Mouse (Mus musculus) embryonic fibroblast, embryonic 13.5 days (primary cell): Measurements from ENCODE around the gene Sucnr1. TPM values are rescaled to one million over a fixed set of nuclear protein-coding genes. Genes with fewer than 3 reads are reported as not detected.

Experiments
- H3K27ac ChIP-seq: 2 replicates; pipeline ENCODE4 v1.5.1; 2012; ENCODE audit warnings: low read length, control low read depth, inconsistent platforms; ENCODE audit not compliant: insufficient read depth
- H3K4me1 ChIP-seq: 2 replicates; pipeline ENCODE4 v1.6.1; 2011; ENCODE audit warnings: low read length; ENCODE audit not compliant: control insufficient read depth, insufficient read depth
- H3K4me3 ChIP-seq: 2 replicates; pipeline ENCODE4 v1.5.1; 2011; ENCODE audit warnings: mild to moderate bottlenecking, control low read depth, low read length; ENCODE audit not compliant: insufficient read depth
- CTCF ChIP-seq: IDR thresholded peaks from 2 replicates; pipeline ENCODE4 v1.5.1; 2011; ENCODE audit warnings: mild to moderate bottlenecking, control low read depth, low read length, moderate library complexity, borderline replicate concordance; ENCODE audit not compliant: insufficient read depth
- POLR2A ChIP-seq: IDR thresholded peaks from 2 replicates; pipeline ENCODE4 v1.6.1; 2011; ENCODE audit warnings: low read depth, mild to moderate bottlenecking, control low read depth, low read length, moderate library complexity
- polyA plus RNA-seq: library from polyadenylated mRNA; stranded (reverse); fragments of >200 nt; gene quantifications from 2 replicates; pipeline ENCODE4 v1.2.4, GENCODE M21; 2011; ENCODE audit warnings: low read depth; ENCODE audit not compliant: missing spikeins, insufficient read length

Gene Sucnr1
- polyA plus RNA-seq, 1 experiment: not detected

DNA sequence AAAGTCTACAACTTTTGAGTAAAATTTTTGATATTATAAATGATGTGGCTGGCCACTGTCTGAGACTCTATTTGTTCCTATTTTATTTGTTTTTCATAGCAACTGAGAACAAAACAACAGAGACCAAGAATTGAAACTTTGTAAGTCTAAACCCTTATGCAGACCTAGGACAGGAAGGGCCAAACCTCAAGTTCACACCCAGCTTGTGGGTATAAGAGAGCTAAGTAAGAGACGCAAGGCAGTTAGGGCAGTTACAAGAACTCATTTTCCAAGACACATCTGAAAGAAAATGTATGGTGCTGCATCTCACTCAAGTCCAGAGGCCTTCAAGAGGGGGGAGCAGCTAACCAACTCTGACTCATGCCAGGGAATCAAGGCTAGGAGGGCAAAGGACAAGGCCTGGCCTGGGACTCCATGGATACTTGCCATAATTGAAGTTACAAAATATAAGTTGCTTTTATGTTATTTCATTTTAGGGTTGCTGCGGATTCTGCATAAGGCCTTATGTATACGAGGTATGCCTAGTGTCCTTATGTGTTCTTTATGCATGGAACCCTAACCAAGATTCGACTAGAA lies 29.6 kb downstream of the Sucnr1 start:
- TF ChIP-seq POLR2A: no peak
- TF ChIP-seq CTCF: no peak
- H3K4me3 ChIP-seq: no peak overlapping the region
- no peaks in the 10 kb centered on the region; the same call in 1 of the 2 replicates for H3K4me1 ChIP-seq
- H3K27ac ChIP-seq: no peak overlapping the region

DNA sequence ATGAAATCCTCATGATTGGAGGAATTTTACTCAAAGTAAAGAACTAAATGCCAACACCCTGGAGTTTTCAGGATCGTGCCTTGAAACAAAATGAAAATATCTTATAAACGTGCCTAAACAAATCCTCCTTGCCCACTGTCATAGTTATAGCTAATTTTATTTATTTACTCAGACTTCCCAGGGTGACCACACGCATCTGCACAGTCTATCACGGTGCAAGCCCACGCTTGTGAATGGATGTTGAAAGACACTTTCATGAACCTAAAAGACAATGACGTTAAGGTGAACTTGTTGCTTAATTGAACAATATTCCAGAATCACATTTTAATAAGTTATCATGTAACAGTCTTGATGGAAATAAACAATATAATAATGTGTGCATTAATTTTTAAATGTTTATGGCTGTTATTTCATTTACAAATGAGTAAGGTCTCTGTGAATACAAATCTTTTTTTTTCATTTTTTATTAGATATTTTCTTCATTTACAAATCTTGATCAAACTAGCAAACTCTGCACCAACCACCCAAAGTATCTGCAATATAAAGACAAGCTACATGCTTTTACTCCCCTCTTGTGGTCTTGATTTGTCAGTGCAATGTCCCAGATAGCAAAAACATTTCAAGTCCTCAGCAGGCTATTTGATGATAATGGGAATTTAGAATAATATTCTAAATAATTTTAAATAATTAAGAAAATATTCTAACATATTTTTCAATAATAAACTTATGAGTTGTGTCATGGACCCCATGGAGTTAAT lies 30.4 kb downstream of the Sucnr1 start:
- H3K27ac ChIP-seq: no peak overlapping the region
- no peaks in the 10 kb centered on the region; the same call in 1 of the 2 replicates for H3K4me1 ChIP-seq
- H3K4me3 ChIP-seq: no peak overlapping the region
- TF ChIP-seq POLR2A (no peak), CTCF (no peak)

DNA sequence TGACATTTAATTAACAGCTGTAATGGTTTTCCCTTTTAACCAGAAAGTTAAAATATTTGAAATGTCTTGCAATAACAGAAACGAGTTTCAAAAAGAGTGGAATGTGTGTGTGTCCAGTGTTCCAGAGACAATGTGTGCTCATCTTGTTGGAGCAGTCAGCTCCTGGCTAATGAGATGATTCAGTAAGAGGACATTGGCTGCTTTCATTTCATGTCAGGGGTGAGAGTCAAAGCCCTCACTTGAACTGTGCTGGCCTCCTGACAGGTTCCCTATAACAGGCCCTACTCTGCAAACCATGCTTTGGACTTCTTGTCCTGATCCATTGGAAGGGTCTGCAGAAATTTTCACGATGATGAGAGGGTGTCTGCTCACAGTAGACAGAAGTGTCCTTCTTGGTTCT lies 32.9 kb downstream of the Sucnr1 start:
- TF ChIP-seq POLR2A (no peak), CTCF (no peak)
- Histone ChIP-seq H3K4me1 (no peaks in the 10 kb centered on the region; the same call in 1 of the 2 replicates), H3K27ac (no peak overlapping the region), H3K4me3 (no peak overlapping the region)

DNA sequence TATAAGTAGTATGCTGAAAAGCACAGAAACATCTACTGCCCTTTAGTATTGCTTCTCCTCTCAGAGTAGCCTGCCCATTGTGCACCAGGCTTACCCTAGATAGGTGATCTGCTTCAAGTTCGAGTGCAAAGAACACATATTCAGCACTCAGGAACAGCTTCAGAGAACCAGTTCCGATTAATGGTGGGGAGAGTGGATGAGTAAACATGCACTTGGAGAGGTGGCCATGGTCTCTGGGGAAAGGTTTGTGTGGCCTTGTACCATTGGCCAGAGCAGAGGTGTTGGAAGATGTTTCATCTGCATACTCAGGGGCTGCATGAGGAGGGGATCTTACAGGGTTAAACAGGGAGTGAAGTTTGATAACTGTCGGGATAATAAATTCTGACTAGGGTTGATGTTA lies 39.8 kb downstream of the Sucnr1 start:
- peaks cover 5% of the 10 kb centered on the region for H3K4me1 ChIP-seq
- H3K4me3 ChIP-seq: no peak overlapping the region
- TF ChIP-seq POLR2A: no peak
- no peak overlapping the region for H3K27ac ChIP-seq

DNA sequence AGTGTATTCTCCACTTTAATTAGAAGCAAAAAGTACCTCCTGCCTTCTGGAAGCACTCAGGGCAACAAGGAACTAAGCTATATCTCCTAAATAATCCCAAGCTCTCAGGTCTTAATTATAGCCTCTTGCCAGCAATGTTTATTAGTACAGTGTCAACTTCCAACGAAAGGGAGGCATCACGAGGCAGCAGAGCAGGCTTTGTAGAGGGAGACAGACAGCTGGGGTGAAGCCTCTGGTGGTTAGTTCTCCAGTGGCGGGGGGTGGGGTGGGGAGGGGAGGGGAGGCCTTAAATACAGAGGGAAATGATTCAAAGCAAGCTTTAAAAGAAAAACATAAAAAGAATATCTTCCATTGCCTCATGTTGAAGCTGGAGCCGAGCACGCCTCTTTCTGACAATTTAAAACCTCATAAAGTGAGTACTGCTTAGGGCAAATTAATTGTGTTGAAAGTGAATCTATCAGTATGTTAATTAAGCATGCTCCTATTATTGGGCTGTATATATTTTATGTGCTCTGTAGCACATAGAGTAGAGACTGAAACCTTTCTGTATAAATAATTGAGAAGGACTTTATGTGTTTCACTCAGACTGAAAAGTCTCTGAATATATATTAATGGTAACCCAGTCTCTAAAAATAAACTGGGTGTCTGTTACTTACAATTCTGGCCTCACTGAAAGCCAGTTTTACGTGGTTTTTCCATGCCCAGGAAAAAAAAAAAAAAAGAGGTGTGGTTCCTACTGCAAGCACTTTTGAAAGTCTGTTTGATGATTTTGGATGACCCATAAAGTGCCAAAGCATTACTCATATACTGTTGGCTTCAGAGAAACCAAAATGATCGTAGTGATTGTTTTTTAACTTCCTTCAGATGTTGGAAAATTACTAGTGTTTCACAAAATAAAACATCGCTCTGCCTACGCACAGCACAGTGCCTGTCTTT lies 42.5 kb downstream of the Sucnr1 start:
- no peak for TF ChIP-seq CTCF
- no peak for TF ChIP-seq POLR2A
- Histone ChIP-seq H3K4me3 (no peak overlapping the region), H3K4me1 (peaks cover 12% of the 10 kb centered on the region), H3K27ac (peak overlapping the region; percentile 86)

DNA sequence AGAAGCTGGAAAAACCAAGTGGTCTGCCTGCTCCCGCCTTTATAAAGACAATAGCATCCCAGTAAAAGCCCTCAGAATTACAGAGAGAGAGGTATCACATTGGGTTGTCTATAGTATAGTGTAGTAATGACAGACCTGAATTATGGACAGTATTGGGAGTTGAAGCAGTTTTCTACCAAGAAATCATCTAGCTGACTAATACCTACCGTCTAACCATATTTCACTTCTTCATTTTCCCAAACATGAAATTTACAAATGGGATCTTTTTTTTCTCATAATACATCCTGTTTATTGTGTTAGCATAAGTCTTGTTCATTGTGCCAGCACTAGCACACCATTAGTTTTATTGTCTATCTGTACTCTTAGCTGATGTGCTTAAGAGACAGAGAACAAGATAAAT lies 44.9 kb downstream of the Sucnr1 start:
- no peak overlapping the region for H3K4me3 ChIP-seq
- H3K4me1 ChIP-seq: peaks cover 20% of the 10 kb centered on the region
- H3K27ac ChIP-seq: no peak overlapping the region
- TF ChIP-seq POLR2A (no peak), CTCF (no peak)

DNA sequence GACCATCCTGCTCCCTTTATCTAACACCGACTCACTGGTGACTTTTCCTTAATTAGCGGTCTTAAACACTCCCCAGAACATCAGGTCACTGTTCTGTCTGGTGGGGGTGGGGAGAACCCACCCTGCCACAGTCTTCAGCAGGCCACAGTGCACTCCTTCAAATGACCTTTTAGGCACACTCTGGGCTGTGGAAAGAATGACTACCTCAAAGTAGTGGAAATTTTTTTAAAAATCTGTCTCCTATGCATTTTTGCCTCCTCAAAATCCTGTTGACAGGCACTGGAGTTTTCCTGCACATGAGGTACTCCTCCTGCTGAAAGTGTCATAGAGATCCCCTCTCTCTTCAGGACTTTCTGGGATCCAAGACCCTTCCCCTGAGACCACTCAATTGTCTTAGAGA lies 46.6 kb downstream of the Sucnr1 start:
- H3K4me3 ChIP-seq: no peak overlapping the region
- TF ChIP-seq POLR2A (no peak), CTCF (no peak)

DNA sequence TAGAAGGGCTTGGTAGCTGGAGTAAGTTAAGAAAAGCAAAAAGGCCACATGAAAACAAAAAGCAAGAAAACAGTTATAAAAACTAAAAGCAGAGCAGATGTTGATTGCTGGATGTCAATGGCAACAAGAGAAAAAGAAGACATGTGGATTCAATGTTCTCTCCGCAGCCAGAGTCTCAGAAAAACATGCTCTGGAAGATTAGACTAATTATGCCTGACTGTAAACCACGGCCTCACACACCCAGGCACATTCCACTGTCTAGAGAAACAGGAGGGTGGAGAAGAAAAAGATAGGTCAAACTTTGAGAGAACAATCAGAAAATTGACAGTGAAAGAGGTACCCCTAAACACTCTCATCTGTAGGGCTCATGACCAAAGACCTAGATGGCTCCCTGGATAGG lies 54.1 kb downstream of the Sucnr1 start:
- H3K4me1 ChIP-seq: peaks cover 3% of the 10 kb centered on the region
- TF ChIP-seq CTCF (no peak), POLR2A (no peak)
- H3K27ac ChIP-seq: peak overlapping the region; percentile 49; the same call in 1 of the 2 replicates
- no peak overlapping the region for H3K4me3 ChIP-seq

More for the DNA sequence above, 46.6 kb downstream of the Sucnr1 start:
- Histone ChIP-seq H3K27ac (no peak overlapping the region), H3K4me1 (peaks cover 20% of the 10 kb centered on the region)

Other genes starting within 250 kb of the Sucnr1 start
- not detected in 2 replicates for gene Gm8298, start 220.8 kb upstream of the Sucnr1 start, polyA plus RNA-seq
- not detected in 2 replicates for gene C130079G13Rik, start 156.7 kb upstream of the Sucnr1 start, polyA plus RNA-seq
- not detected in 2 replicates for gene Aadacl2, start 75.1 kb upstream of the Sucnr1 start, polyA plus RNA-seq
- gene Aadac, start 56.2 kb upstream of the Sucnr1 start, polyA plus RNA-seq: not detected in 2 replicates